Mouse (Mus musculus): Measurements from ENCODE around the gene Rab5c.

- TF ChIP-seq CTCF (IDR thresholded peaks at IDR 0.05; ENCODE audit: low read depth) = no peak
- TF ChIP-seq EP300 (IDR thresholded peaks at IDR 0.05; ENCODE audit: low read depth) = no peak
Measured at GRCm38 (mm10) chr11:100720345-100720744, 17.7 kb downstream of the Rab5c start.

Measured in liver, embryonic 14.5 days (tissue).